Mouse (Mus musculus) erythroblast, embryonic 14.5 days (primary cell): Measurements from ENCODE around the gene Tspan18.

ENCODE experiments used
- GATA1 ChIP-seq: IDR thresholded peaks from 2 replicates; pipeline ENCODE4 v1.6.1; 2012; ENCODE audit warnings: low read length, inconsistent platforms, mixed read lengths
- TAL1 ChIP-seq: IDR thresholded peaks from 3 replicates; pipeline ENCODE4 v1.6.1; 2012; ENCODE audit warnings: low read length, inconsistent platforms, mixed read lengths

DNA sequence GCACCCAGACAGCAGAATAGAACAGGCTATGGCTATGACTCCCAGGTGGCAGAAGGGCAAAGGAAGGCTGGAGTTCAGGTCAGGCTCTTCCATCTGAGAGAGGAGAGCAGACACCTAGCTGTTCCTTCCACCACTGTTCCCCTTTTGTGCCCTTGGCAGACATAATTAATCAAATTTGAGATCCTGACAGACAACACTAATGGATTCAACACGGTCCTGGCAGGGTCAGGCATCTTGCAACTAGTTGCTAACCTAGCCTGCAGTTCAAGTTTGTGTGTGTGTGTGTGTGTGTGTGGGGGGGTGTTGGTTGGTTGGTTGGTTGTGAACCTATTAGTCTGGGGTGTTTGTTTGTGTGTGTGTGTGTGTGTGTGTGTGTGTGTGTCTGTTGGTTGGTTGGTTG, 131.5 kb downstream of the Tspan18 start:
- no peak for TF ChIP-seq TAL1
- no peak for TF ChIP-seq GATA1
